Mouse (Mus musculus) adrenal gland, adult 2 months (tissue): ENCODE measurements around the gene Prkag3. TPM values are rescaled to one million over a fixed set of nuclear protein-coding genes. Genes with fewer than 3 reads are reported as not detected.

Experiments
- DNase-seq: peaks from one replicate; pipeline ENCODE4 v3.0.0; 2021
- polyA plus RNA-seq: library from polyadenylated mRNA; depleted of rRNA; stranded (reverse); fragments of >200 nt; gene quantifications from 2 replicates; pipeline ENCODE4 v1.2.3, GENCODE M21; 2012; rRNA removed
- total RNA-seq, 2 experiments: library from RNA; stranded (reverse); gene quantifications; 2 replicates each; pipeline ENCODE4 v1.2.3; 2021

Gene Prkag3
- total and polyA plus RNA-seq, 3 experiments, result 0.17 to 0.26 TPM; not detected in 1

- DNase-seq, result peak; percentile 75
These were observed 35.7 kb downstream of the Prkag3 start, which contains the start of gene Cyp27a1 for GRCm38 (mm10) chr1:74713099-74713858. Gene Cyp27a1, plus strand, starts transcription at chr1:74713574.

- peak; percentile 27 for DNase-seq
These were observed 36.4 kb downstream of the Prkag3 start for GRCm38 (mm10) chr1:74712461-74713098.

- no peak for DNase-seq
These were observed 37.0 kb downstream of the Prkag3 start for GRCm38 (mm10) chr1:74712046-74712445.

- DNase-seq, result no peak
These were observed 39.5 kb downstream of the Prkag3 start for GRCm38 (mm10) chr1:74709566-74709965.

GRCm38 (mm10) chr1:74705016-74705415 is 44.0 kb downstream of the Prkag3 start:
- no peak for DNase-seq

- no peak for DNase-seq
These were observed 44.9 kb downstream of the Prkag3 start for GRCm38 (mm10) chr1:74704156-74704555.

- DNase-seq, result no peak
These were observed 46.9 kb downstream of the Prkag3 start for GRCm38 (mm10) chr1:74702142-74702553.

GRCm38 (mm10) chr1:74698791-74699190 is 50.2 kb downstream of the Prkag3 start:
- peak; percentile 80 for DNase-seq

- DNase-seq, result no peak
These were observed 50.7 kb downstream of the Prkag3 start for GRCm38 (mm10) chr1:74698353-74698752.

- no peak for DNase-seq
These were observed 51.6 kb downstream of the Prkag3 start for GRCm38 (mm10) chr1:74697416-74697815.

GRCm38 (mm10) chr1:74695836-74696235 is 53.2 kb downstream of the Prkag3 start:
- no peak for DNase-seq

GRCm38 (mm10) chr1:74693891-74694583 is 55.0 kb downstream of the Prkag3 start:
- DNase-seq, result no peak

Other genes starting within 250 kb of the Prkag3 start
- 10 to 100 TPM; 24.0 to 26.7 TPM for gene Cnot9, start 243.2 kb downstream of the Prkag3 start, total RNA-seq
- gene Cnot9, start 243.2 kb downstream of the Prkag3 start, polyA plus RNA-seq, result 8.4 and 10.1 TPM in 2 replicates
- under 1 TPM; 0.37 to 0.79 TPM for gene Plcd4, start 206.3 kb downstream of the Prkag3 start, total RNA-seq
- 0.07 and 0.11 TPM in 2 replicates for gene Plcd4, start 206.3 kb downstream of the Prkag3 start, polyA plus RNA-seq
- gene Usp37, start 204.9 kb downstream of the Prkag3 start, total RNA-seq, result 10 to 100 TPM; 13.3 to 15.0 TPM
- gene Usp37, start 204.9 kb downstream of the Prkag3 start, polyA plus RNA-seq, result 2.5 and 4.3 TPM in 2 replicates
- 10 to 100 TPM; 13.5 to 16.3 TPM for gene Zfp142, start 161.0 kb downstream of the Prkag3 start, total RNA-seq
- gene Zfp142, start 161.0 kb downstream of the Prkag3 start, polyA plus RNA-seq, result 13.2 and 14.6 TPM in 2 replicates
- gene Bcs1l, start 160.9 kb downstream of the Prkag3 start, total RNA-seq, result 10 to 100 TPM; 31.4 to 32.1 TPM
- 13.2 and 16.7 TPM in 2 replicates for gene Bcs1l, start 160.9 kb downstream of the Prkag3 start, polyA plus RNA-seq
- 10 to 100 TPM; 49.8 to 70.2 TPM for gene Rnf25, start 147.8 kb downstream of the Prkag3 start, total RNA-seq
- 28.3 and 29.5 TPM in 2 replicates for gene Rnf25, start 147.8 kb downstream of the Prkag3 start, polyA plus RNA-seq
- 1 to 10 TPM; 3.9 to 4.3 TPM for gene Stk36, start 147.8 kb downstream of the Prkag3 start, total RNA-seq
- gene Stk36, start 147.8 kb downstream of the Prkag3 start, polyA plus RNA-seq, result 7.4 and 10.0 TPM in 2 replicates
- 10 to 100 TPM; 13.1 to 21.9 TPM for gene Ttll4, start 87.5 kb downstream of the Prkag3 start, total RNA-seq
- gene Ttll4, start 87.5 kb downstream of the Prkag3 start, polyA plus RNA-seq, result 12.9 and 14.0 TPM in 2 replicates
- 10 to 100 TPM; 13.1 to 16.8 TPM for gene Cyp27a1, start 35.6 kb downstream of the Prkag3 start, total RNA-seq
- 8.7 and 9.5 TPM in 2 replicates for gene Cyp27a1, start 35.6 kb downstream of the Prkag3 start, polyA plus RNA-seq
- 1 to 10 TPM; 2.3 to 5.7 TPM for gene Wnt6, start 22.7 kb upstream of the Prkag3 start, total RNA-seq
- 11.5 and 17.1 TPM in 2 replicates for gene Wnt6, start 22.7 kb upstream of the Prkag3 start, polyA plus RNA-seq
- 1 to 10 TPM in 1 of 2 experiments, under 1 TPM in 1; 0.23 to 1.2 TPM for gene Wnt10a, start 42.3 kb upstream of the Prkag3 start, total RNA-seq
- 2.1 and 2.4 TPM in 2 replicates for gene Wnt10a, start 42.3 kb upstream of the Prkag3 start, polyA plus RNA-seq
- gene Cdk5r2, start 105.7 kb upstream of the Prkag3 start, total RNA-seq, result 1 to 10 TPM; 3.1 to 4.6 TPM
- 8.7 and 11.6 TPM in 2 replicates for gene Cdk5r2, start 105.7 kb upstream of the Prkag3 start, polyA plus RNA-seq
- gene Fev, start 136.2 kb upstream of the Prkag3 start, total RNA-seq, result 1 to 10 TPM; 1.3 to 2.0 TPM
- 1.8 and 3.1 TPM in 2 replicates for gene Fev, start 136.2 kb upstream of the Prkag3 start, polyA plus RNA-seq
- 1 to 10 TPM in 1 of 2 experiments, under 1 TPM in 1; 0.52 to 1.8 TPM for gene Cryba2, start 143.9 kb upstream of the Prkag3 start, total RNA-seq
- gene Cryba2, start 143.9 kb upstream of the Prkag3 start, polyA plus RNA-seq, result 0.55 and 0.85 TPM in 2 replicates
- gene Cfap65, start 186.4 kb upstream of the Prkag3 start, total RNA-seq, result under 1 TPM in 1 of 2 experiments, not detected in 1; 0.07 TPM
- 0.02 and 0.04 TPM in 2 replicates for gene Cfap65, start 186.4 kb upstream of the Prkag3 start, polyA plus RNA-seq
- gene Ihh, start 202.5 kb upstream of the Prkag3 start, total RNA-seq, result under 1 TPM in 1 of 2 experiments, not detected in 1; 0.31 TPM
- 0.03 and 0.32 TPM in 2 replicates for gene Ihh, start 202.5 kb upstream of the Prkag3 start, polyA plus RNA-seq